Mouse (Mus musculus) embryonic facial prominence, embryonic 14.5 days (tissue): Measurements from ENCODE around the gene Cxcr2. TPM values are rescaled to one million over a fixed set of nuclear protein-coding genes. Genes with fewer than 3 reads are reported as not detected.

Source experiments
- ATAC-seq: fragments of 200-750 bp; cut with Nextera tagmentation; 2 replicates; pipeline ENCODE4 v1.8.0; 2017; ENCODE audit warnings: low read depth, moderate number of reproducible peaks, moderate TSS enrichment
- DNase-seq: peaks from one replicate; pipeline ENCODE4 v3.0.0-alpha.2; 2015; ENCODE audit warnings: low spot score
- H3K27ac ChIP-seq: fragments of 300-500 bp; sonication (generic); replicated peaks from 2 replicates; pipeline ENCODE4 v1.5.1; 2014; ENCODE audit warnings: low read depth, mild to moderate bottlenecking, low read length, moderate library complexity
- H3K27me3 ChIP-seq: fragments of 300-500 bp; sonication (generic); replicated peaks from 2 replicates; pipeline ENCODE4 v1.6.1; 2014; ENCODE audit warnings: low read length; ENCODE audit not compliant: control insufficient read depth, insufficient read depth
- H3K36me3 ChIP-seq: fragments of 300-500 bp; sonication (generic); 2 replicates; pipeline ENCODE4 v1.6.1; 2014; ENCODE audit warnings: low read length, mixed read lengths; ENCODE audit not compliant: control insufficient read depth, insufficient read depth
- H3K4me1 ChIP-seq: fragments of 300-500 bp; sonication (generic); 2 replicates; pipeline ENCODE4 v1.6.1; 2014; ENCODE audit warnings: antibody characterized with exemption, low read length; ENCODE audit not compliant: control insufficient read depth, insufficient read depth
- H3K4me2 ChIP-seq: fragments of 300-500 bp; sonication (generic); 2 replicates; pipeline ENCODE4 v1.6.1; 2014; ENCODE audit warnings: low read depth, mild to moderate bottlenecking, low read length, moderate library complexity, mixed read lengths
- H3K4me3 ChIP-seq: fragments of 300-500 bp; sonication (generic); 2 replicates; pipeline ENCODE4 v1.5.1; 2014; ENCODE audit warnings: low read depth, mild to moderate bottlenecking, low read length
- H3K9ac ChIP-seq: fragments of 300-500 bp; sonication (generic); 2 replicates; pipeline ENCODE4 v1.6.1; 2014; ENCODE audit warnings: low read depth, mild to moderate bottlenecking, low read length, moderate library complexity, mixed read lengths
- H3K9me3 ChIP-seq: fragments of 300-500 bp; sonication (generic); 2 replicates; pipeline ENCODE4 v1.6.1; 2016; ENCODE audit warnings: low read length; ENCODE audit not compliant: control insufficient read depth
- WGBS: fragments of 180-500 bp; shearing (Covaris S2); extraction: QIAGEN DNeasy Blood & Tissue Kit; methylation state at CpG from one replicate; pipeline ENCODE4 v1.1.7; 2014; 5-methylcytosine and 5-hydroxymethylcytosine counted together
- polyA plus RNA-seq: library from polyadenylated mRNA; unstranded; fragments of >200 nt; fragmentation: Nextera tagmentation; extraction: Ambion mirVana; gene quantifications from 2 replicates; pipeline ENCODE4 v1.2.1, GENCODE M21; 2014

Gene Cxcr2
- polyA plus RNA-seq, 1 experiment from 2014 or later = 0.11 TPM

GRCm38 (mm10) chr1:74196621-74197419 lies 43.0 kb downstream of the Cxcr2 start:
- Histone ChIP-seq H3K9me3 (no peaks in the 10 kb centered on the region), H3K27me3 (no peaks in the 10 kb centered on the region), H3K4me2 (no peak overlapping the region), H3K4me1 (peaks cover 9% of the 10 kb centered on the region), H3K27ac (no peak overlapping the region), H3K4me3 (no peak overlapping the region), H3K36me3 (no peaks in the 10 kb centered on the region), H3K9ac (no peak overlapping the region)
- 72% methylated on average over 17 of the region's 17 CpGs for WGBS
- ATAC-seq (no peak), DNase-seq (no peak)

- Histone ChIP-seq H3K4me2 (no peak overlapping the region), H3K27ac (no peak overlapping the region), H3K27me3 (no peaks in the 10 kb centered on the region), H3K9me3 (no peaks in the 10 kb centered on the region), H3K4me1 (peaks cover 9% of the 10 kb centered on the region), H3K9ac (no peak overlapping the region), H3K36me3 (no peaks in the 10 kb centered on the region), H3K4me3 (no peak overlapping the region)
- ATAC-seq = no peak
- 83% methylated on average over 12 of the region's 12 CpGs for WGBS
- no peak for DNase-seq
Observed at GRCm38 (mm10) chr1:74197726-74198470, 44.1 kb downstream of the Cxcr2 start.

- H3K4me3 ChIP-seq = no peak overlapping the region
- H3K9me3 ChIP-seq = no peaks in the 10 kb centered on the region
- 63% methylated on average over 8 of the region's 8 CpGs for WGBS
- no peak overlapping the region for H3K9ac ChIP-seq
- ATAC-seq (peak; percentile 33; the same call in 1 of the 2 replicates), DNase-seq (peak; percentile 45)
- H3K27me3 ChIP-seq = no peaks in the 10 kb centered on the region
- H3K36me3 ChIP-seq = no peaks in the 10 kb centered on the region
- H3K4me1 ChIP-seq = peaks cover 9% of the 10 kb centered on the region
- H3K4me2 ChIP-seq = no peak overlapping the region
- no peak overlapping the region; the same call in 1 of the 2 replicates for H3K27ac ChIP-seq
Observed at GRCm38 (mm10) chr1:74199046-74199445, 45.3 kb downstream of the Cxcr2 start.

- no peaks in the 10 kb centered on the region for H3K27me3 ChIP-seq
- peak overlapping the region; percentile 40 for H3K27ac ChIP-seq
- DNase-seq = no peak
- no peak for ATAC-seq
- peaks cover 1% of the 10 kb centered on the region; the same call in 1 of the 2 replicates for H3K4me1 ChIP-seq
- H3K4me3 ChIP-seq = no peak overlapping the region
- H3K9me3 ChIP-seq = no peaks in the 10 kb centered on the region
- no peaks in the 10 kb centered on the region for H3K36me3 ChIP-seq
- H3K9ac ChIP-seq = no peak overlapping the region
- H3K4me2 ChIP-seq = no peak overlapping the region
- 68% methylated on average over 7 of the region's 7 CpGs for WGBS
Observed at GRCm38 (mm10) chr1:74201048-74201844, 47.5 kb downstream of the Cxcr2 start.

GRCm38 (mm10) chr1:74203457-74203856 lies 49.7 kb downstream of the Cxcr2 start:
- no peaks in the 10 kb centered on the region for H3K9me3 ChIP-seq
- H3K9ac ChIP-seq = no peak overlapping the region
- no peaks in the 10 kb centered on the region for H3K36me3 ChIP-seq
- no peaks in the 10 kb centered on the region for H3K4me1 ChIP-seq
- WGBS = 66% methylated on average over 5 of the region's 5 CpGs
- ATAC-seq = no peak
- no peak for DNase-seq
- H3K27me3 ChIP-seq = no peaks in the 10 kb centered on the region
- no peak overlapping the region for H3K27ac ChIP-seq
- no peak overlapping the region for H3K4me2 ChIP-seq
- no peak overlapping the region for H3K4me3 ChIP-seq

GRCm38 (mm10) chr1:74205881-74206280 lies 52.1 kb downstream of the Cxcr2 start:
- H3K4me3 ChIP-seq = no peak overlapping the region
- H3K4me1 ChIP-seq = no peaks in the 10 kb centered on the region
- DNase-seq (peak; percentile 64), ATAC-seq (no peak)
- no peak overlapping the region for H3K9ac ChIP-seq
- no peaks in the 10 kb centered on the region for H3K36me3 ChIP-seq
- no peak overlapping the region for H3K27ac ChIP-seq
- H3K4me2 ChIP-seq = no peak overlapping the region
- no peaks in the 10 kb centered on the region for H3K27me3 ChIP-seq
- H3K9me3 ChIP-seq = no peaks in the 10 kb centered on the region
- WGBS = 60% methylated on average over 7 of the region's 7 CpGs

GRCm38 (mm10) chr1:74206642-74207041 lies 52.9 kb downstream of the Cxcr2 start:
- Histone ChIP-seq H3K27ac (no peak overlapping the region), H3K4me1 (no peaks in the 10 kb centered on the region), H3K9me3 (no peaks in the 10 kb centered on the region), H3K4me2 (no peak overlapping the region), H3K4me3 (no peak overlapping the region), H3K9ac (no peak overlapping the region), H3K36me3 (no peaks in the 10 kb centered on the region), H3K27me3 (no peaks in the 10 kb centered on the region)
- 82% methylated on average over 8 of the region's 8 CpGs for WGBS
- no peak for DNase-seq
- ATAC-seq = no peak

- H3K36me3 ChIP-seq = no peaks in the 10 kb centered on the region
- H3K4me1 ChIP-seq = no peaks in the 10 kb centered on the region
- H3K27ac ChIP-seq = no peak overlapping the region
- DNase-seq = peak; percentile 26
- ATAC-seq = no peak
- H3K4me2 ChIP-seq = no peak overlapping the region
- no peak overlapping the region for H3K4me3 ChIP-seq
- no peaks in the 10 kb centered on the region for H3K27me3 ChIP-seq
- no peak overlapping the region for H3K9ac ChIP-seq
- 59% methylated on average over 8 of the region's 9 CpGs for WGBS
- H3K9me3 ChIP-seq = no peaks in the 10 kb centered on the region
Observed at GRCm38 (mm10) chr1:74207906-74208305, 54.1 kb downstream of the Cxcr2 start.
